Mouse (Mus musculus): Measurements from ENCODE around the gene Pdf. TPM values are rescaled to one million over a fixed set of nuclear protein-coding genes. Genes with fewer than 3 reads are reported as not detected.

Pdf gene
- 3.1 and 6.9 TPM in 2 replicates for polyA plus RNA-seq (2012; ENCODE audit: low replicate concordance)

GRCm38 (mm10) chr8:107048061-107048941, at the start of gene Pdf:
TSS of gene Pdf (minus strand) at chr8:107048614.

DNA sequence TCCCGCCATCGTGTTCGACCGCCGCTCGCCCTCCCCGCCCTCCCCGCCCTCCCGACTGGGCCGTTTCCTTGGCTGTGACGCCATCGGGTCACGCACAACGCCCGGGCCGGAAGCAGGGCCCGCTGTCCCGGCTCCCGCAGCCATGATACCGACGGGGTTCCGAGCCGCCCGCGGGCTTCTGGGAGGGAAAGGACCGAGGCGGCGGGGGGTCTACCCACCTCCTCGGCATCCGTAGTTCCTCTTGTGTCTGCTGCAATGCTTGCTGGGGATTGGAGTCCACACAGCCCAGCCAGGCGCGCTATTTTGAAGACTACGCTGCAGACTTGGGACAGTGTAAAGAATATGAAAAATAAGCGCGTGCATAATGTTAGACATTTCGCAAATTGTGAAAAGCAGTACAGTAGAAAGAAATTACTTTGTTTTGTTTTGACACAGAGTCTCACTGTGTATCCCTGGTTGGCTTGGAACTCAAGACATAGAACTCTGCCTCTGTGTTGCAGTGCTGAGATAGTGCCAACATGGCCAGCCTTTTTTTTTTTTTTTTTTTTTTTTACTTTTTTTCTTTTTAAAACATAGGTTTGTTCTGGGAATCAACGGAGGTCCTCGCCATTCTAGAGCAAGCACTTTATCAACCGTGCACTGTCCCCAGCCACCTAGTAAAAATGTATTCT, 48.1 kb upstream of the Pdf start, which contains the start of gene Terf2:
Terf2 (minus strand) TSS at position 182 of the 671 bp plus-strand sequence.

GRCm38 (mm10) chr8:107065511-107066496, 17.4 kb upstream of the Pdf start, which contains the start of gene Tmed6:
TSS of gene Tmed6 (minus strand) at chr8:107065644.

DNA sequence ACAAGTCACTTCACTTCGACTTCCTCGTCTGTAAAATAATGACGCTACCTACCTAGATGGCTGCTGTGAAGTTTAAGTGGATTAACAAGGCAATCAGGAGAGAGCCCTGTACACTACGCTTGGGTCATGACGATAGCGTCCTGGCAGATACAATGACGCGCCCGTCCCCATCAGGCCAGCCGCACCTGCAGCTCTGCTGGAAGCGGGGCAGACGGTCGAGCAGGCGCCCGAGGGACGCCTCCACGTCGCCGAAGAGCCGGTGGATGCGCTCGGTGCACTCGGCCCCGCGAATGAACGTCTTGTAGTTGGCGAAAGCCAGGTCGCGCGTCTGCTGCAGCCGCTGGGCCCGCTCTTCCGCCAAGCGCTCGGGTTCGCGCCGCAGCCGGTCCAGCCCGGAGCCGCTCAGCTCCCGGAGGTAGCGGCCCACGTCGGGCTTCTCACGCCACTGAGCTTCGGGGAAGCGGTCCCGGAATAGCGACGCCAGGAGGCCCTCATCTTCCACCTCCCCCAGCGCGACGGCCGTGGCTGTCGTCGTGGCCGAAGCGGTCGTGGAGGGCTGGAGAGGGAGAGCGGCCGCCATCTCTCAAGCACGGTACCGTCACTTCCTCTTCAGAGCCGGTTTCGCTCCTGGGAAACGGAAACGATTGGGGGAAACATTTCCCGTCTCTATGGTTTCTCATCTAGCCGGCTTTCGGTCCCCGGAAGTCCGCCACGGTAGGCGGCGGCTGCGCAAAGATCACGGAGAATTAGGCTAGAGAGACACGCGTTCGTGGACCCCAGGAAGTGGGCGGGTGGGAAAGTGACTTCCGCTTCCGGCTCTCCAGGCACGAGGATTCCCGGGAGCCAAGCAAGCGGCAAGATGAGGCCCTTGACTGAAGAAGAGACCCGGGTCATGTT, 7.9 kb upstream of the Pdf start, which contains the start of the genes Cog8 and Nip7:
Cog8 (minus strand) TSS at position 614 of the 897 bp plus-strand sequence.
Nip7 (plus strand) TSS at position 802 of the 897 bp plus-strand sequence.

GRCm38 (mm10) chr8:107030650-107031576, 17.5 kb downstream of the Pdf start, which contains the start of gene Vps4a:
TSS of gene Vps4a (plus strand) at chr8:107031222.

Other genes starting within 250 kb of the Pdf start
- gene Has3, start 178.4 kb downstream of the Pdf start, polyA plus RNA-seq (2012; ENCODE audit: low replicate concordance) = 0.03 TPM in 1 of 2 replicates, not detected in the other
- 5.1 and 5.7 TPM in 2 replicates for gene Utp4, start 155.0 kb downstream of the Pdf start, polyA plus RNA-seq (2012; ENCODE audit: low replicate concordance)
- gene Sntb2, start 112.9 kb downstream of the Pdf start, polyA plus RNA-seq (2012; ENCODE audit: low replicate concordance) = 6.2 and 21.4 TPM in 2 replicates
- gene Vps4a, start 17.4 kb downstream of the Pdf start, polyA plus RNA-seq (2012; ENCODE audit: low replicate concordance) = 16.6 and 22.4 TPM in 2 replicates
- gene Cog8, start 8.1 kb upstream of the Pdf start, polyA plus RNA-seq (2012; ENCODE audit: low replicate concordance) = 19.8 and 34.4 TPM in 2 replicates
- 6.1 and 7.3 TPM in 2 replicates for gene Nip7, start 8.3 kb upstream of the Pdf start, polyA plus RNA-seq (2012; ENCODE audit: low replicate concordance)
- gene Tmed6, start 17.0 kb upstream of the Pdf start, polyA plus RNA-seq (2012; ENCODE audit: low replicate concordance) = not detected in 2 replicates
- 22.0 and 22.2 TPM in 2 replicates for gene Terf2, start 47.9 kb upstream of the Pdf start, polyA plus RNA-seq (2012; ENCODE audit: low replicate concordance)
- gene Cyb5b, start 102.0 kb upstream of the Pdf start, polyA plus RNA-seq (2012; ENCODE audit: low replicate concordance) = 8.8 and 13.7 TPM in 2 replicates
- 7.1 and 22.6 TPM in 2 replicates for gene Nfat5, start 244.9 kb upstream of the Pdf start, polyA plus RNA-seq (2012; ENCODE audit: low replicate concordance)